Mouse (Mus musculus): ENCODE data around the gene BC051142. TPM values are rescaled to one million over a fixed set of nuclear protein-coding genes. Genes with fewer than 3 reads are reported as not detected.

BC051142 gene
- polyA plus RNA-seq, 1 experiment from 2014 or later, result 0.81 TPM

DNA sequence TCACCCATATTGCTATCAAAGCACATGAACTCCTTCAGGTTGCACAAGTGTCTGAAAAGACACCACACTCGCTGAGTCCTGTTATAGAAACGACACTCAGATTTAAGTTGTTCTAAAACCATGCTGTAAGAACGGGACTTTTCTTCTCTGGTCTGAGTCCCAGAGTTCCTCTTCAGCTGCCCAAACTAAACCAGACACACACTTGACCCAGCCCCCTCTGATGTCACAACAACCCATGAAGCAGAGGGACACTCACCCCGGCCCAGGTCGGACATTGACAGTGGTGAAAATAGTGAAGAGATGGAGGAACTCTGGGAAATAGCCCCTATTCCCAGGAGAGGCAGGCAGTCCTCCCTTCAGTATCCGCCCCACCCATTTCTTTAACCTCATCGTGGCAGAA lies 7.1 kb upstream of the BC051142 start:
- Histone ChIP-seq H3K9me3 (ENCODE audit: control insufficient read depth, low read length) (no peaks in the 10 kb centered on the region), H3K27me3 (replicated peaks; ENCODE audit: control insufficient read depth, insufficient read depth, low read length) (no peaks in the 10 kb centered on the region), H3K4me3 (ENCODE audit: low read length) (no peak overlapping the region), H3K27ac (ENCODE audit: low read length) (no peak overlapping the region), H3K4me1 (ENCODE audit: control insufficient read depth, insufficient read depth, low read length) (no peaks in the 10 kb centered on the region), H3K4me2 (ENCODE audit: low read depth, low read length) (no peak overlapping the region), H3K36me3 (ENCODE audit: control insufficient read depth, insufficient read depth, low read length) (no peaks in the 10 kb centered on the region), H3K9ac (ENCODE audit: low read depth, low read length) (no peak overlapping the region)
- 66% methylated on average over 7 of the region's 7 CpGs for WGBS
- ATAC-seq, result no peak

DNA sequence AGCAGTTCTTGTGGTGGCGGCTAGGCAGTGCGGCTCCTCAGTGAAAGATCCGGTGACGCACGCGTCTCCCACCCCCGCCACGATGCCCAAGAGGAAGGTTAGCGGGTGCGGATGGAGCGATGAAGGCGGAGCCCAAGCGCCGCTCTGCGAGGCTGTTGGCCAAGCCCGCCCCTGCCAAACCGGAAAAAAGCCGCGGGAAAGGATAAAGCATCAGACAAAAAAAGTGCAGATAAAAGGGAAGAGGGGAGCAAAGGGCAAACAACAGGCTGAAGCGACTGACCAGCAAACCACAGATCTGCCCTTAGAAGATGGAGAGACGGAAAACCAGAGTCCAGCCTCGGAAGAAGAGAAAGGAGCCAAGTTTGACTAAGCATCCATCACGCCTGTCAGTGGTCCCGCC lies 6.3 kb upstream of the BC051142 start:
- Histone ChIP-seq H3K4me2 (ENCODE audit: low read depth, low read length) (peak overlapping the region; percentile 60), H3K4me1 (ENCODE audit: control insufficient read depth, insufficient read depth, low read length) (no peaks in the 10 kb centered on the region), H3K9ac (ENCODE audit: low read depth, low read length) (peak overlapping the region; percentile 53; the same call in 1 of the 2 replicates), H3K27ac (ENCODE audit: low read length) (no peak overlapping the region), H3K4me3 (ENCODE audit: low read length) (peak overlapping the region; percentile 40), H3K36me3 (ENCODE audit: control insufficient read depth, insufficient read depth, low read length) (no peaks in the 10 kb centered on the region), H3K27me3 (replicated peaks; ENCODE audit: control insufficient read depth, insufficient read depth, low read length) (no peaks in the 10 kb centered on the region), H3K9me3 (ENCODE audit: control insufficient read depth, low read length) (no peaks in the 10 kb centered on the region)
- 0 out of 2 replicates have a peak, but pooled peaks have one; percentile 31 for ATAC-seq
- 3% methylated on average over 24 of the region's 24 CpGs for WGBS

DNA sequence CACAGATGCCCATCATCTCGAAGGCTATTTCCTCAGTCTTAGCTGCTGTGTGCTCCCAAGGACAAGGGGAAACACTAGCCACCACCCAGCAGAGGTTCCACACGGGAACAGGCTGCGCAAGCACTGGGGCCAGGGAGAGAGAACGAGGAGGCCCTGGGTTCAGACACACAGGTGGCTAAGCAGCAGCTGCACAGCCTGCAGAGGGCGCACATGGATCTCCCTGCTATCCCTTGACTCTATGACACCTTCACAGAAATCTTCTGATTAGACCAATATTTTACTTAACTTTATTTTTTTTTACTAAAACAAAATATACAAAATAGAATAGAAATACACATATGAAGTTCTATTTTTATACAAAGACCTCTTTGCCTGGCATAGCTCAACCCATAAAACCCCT lies 1.3 kb upstream of the BC051142 start:
- Histone ChIP-seq H3K4me2 (ENCODE audit: low read depth, low read length) (no peak overlapping the region), H3K4me1 (ENCODE audit: control insufficient read depth, insufficient read depth, low read length) (no peaks in the 10 kb centered on the region), H3K4me3 (ENCODE audit: low read length) (no peak overlapping the region), H3K36me3 (ENCODE audit: control insufficient read depth, insufficient read depth, low read length) (no peaks in the 10 kb centered on the region), H3K27me3 (replicated peaks; ENCODE audit: control insufficient read depth, insufficient read depth, low read length) (no peaks in the 10 kb centered on the region), H3K9me3 (ENCODE audit: control insufficient read depth, low read length) (no peaks in the 10 kb centered on the region), H3K27ac (ENCODE audit: low read length) (no peak overlapping the region), H3K9ac (ENCODE audit: low read depth, low read length) (no peak overlapping the region)
- WGBS, result 66% methylated on average over 5 of the region's 5 CpGs
- ATAC-seq, result no peak

DNA sequence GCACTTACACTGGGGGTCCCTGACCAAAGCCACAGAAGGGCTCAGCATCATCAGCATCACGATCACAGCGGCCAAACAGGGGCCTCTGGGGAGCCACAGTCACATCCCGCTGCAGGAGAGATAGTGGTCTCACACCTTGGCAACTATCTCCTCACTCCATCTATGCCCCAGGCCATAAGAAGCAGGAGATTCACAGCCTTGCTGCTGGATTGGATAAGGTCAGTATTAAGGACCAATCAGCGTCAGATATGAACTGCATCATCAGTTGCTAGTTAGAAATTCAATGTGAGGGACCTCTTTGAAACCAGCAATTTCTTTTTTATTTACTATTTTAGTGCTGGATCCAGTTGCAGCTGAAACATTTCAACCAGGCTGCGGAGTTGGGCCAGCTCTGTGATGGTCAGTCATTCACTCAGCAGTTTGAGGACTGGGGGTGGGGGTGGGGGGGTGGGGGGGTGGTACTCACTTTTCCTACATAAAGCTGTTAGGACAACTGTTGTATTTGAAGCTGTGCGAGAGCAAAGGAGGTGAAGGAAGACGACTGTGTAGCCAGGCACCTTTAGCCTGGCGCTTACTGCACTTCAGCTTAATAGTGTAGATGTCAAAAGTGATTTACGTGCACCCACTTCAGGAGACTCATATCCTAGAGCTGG lies 436 bp upstream of the BC051142 start:
- Histone ChIP-seq H3K9ac (ENCODE audit: low read depth, low read length) (no peak overlapping the region; the same call in 1 of the 2 replicates), H3K27ac (ENCODE audit: low read length) (no peak overlapping the region; the same call in 1 of the 2 replicates), H3K4me3 (ENCODE audit: low read length) (peak overlapping the region; percentile 62), H3K27me3 (replicated peaks; ENCODE audit: control insufficient read depth, insufficient read depth, low read length) (no peaks in the 10 kb centered on the region), H3K36me3 (ENCODE audit: control insufficient read depth, insufficient read depth, low read length) (no peaks in the 10 kb centered on the region), H3K9me3 (ENCODE audit: control insufficient read depth, low read length) (no peaks in the 10 kb centered on the region), H3K4me1 (ENCODE audit: control insufficient read depth, insufficient read depth, low read length) (no peaks in the 10 kb centered on the region), H3K4me2 (ENCODE audit: low read depth, low read length) (peak overlapping the region; percentile 84)
- peak; percentile 81 for ATAC-seq
- 21% methylated on average over 9 of the region's 9 CpGs for WGBS

DNA sequence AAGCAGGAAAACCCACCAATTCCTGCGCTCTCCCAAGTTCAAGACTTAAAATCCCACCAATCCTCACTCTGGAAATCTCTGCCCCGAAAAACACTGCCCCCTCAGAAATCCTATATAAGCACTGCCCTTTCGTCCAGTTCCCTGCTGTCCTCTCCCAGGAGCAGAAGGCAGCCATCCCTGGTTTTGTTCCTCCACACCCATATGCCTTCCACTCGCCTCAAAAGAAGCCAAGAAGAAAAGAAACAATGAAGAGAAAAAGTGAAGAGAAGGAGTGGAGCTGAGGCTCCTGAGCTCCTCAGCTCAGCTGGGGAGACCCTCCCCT lies 735 bp downstream of the BC051142 start:
- Histone ChIP-seq H3K4me2 (ENCODE audit: low read depth, low read length) (peak overlapping the region; percentile 84), H3K4me1 (ENCODE audit: control insufficient read depth, insufficient read depth, low read length) (no peaks in the 10 kb centered on the region), H3K4me3 (ENCODE audit: low read length) (no peak overlapping the region), H3K9ac (ENCODE audit: low read depth, low read length) (no peak overlapping the region), H3K36me3 (ENCODE audit: control insufficient read depth, insufficient read depth, low read length) (no peaks in the 10 kb centered on the region), H3K27ac (ENCODE audit: low read length) (no peak overlapping the region), H3K9me3 (ENCODE audit: control insufficient read depth, low read length) (no peaks in the 10 kb centered on the region), H3K27me3 (replicated peaks; ENCODE audit: control insufficient read depth, insufficient read depth, low read length) (no peaks in the 10 kb centered on the region)
- ATAC-seq, result no peak
- WGBS, result 57% methylated on average over 4 of the region's 4 CpGs

DNA sequence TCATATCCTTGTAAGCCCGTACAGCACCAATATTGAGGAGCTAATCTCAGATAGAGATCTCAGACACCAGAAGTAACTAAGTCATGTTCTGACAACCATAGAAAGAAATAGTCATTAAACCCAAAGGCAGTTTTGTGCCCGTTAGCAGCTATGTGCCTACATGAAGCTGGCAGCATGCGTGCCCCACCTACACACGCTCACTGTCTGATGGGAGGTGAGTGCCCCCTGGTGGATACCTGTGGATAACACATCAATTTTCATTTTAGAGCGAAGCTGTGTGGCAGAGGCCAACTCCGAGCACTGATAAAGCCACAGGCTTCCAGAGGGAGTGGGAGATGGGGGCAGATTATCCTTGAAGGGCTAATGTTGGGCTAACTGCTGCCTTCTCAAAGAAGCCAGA lies 12.5 kb downstream of the BC051142 start:
- Histone ChIP-seq H3K27me3 (replicated peaks; ENCODE audit: control insufficient read depth, insufficient read depth, low read length) (no peaks in the 10 kb centered on the region), H3K4me2 (ENCODE audit: low read depth, low read length) (no peak overlapping the region), H3K4me3 (ENCODE audit: low read length) (no peak overlapping the region), H3K4me1 (ENCODE audit: control insufficient read depth, insufficient read depth, low read length) (no peaks in the 10 kb centered on the region), H3K9ac (ENCODE audit: low read depth, low read length) (no peak overlapping the region), H3K36me3 (ENCODE audit: control insufficient read depth, insufficient read depth, low read length) (no peaks in the 10 kb centered on the region), H3K27ac (ENCODE audit: low read length) (no peak overlapping the region), H3K9me3 (ENCODE audit: control insufficient read depth, low read length) (no peaks in the 10 kb centered on the region)
- 20% methylated on average over 6 of the region's 6 CpGs for WGBS
- no peak for ATAC-seq

DNA sequence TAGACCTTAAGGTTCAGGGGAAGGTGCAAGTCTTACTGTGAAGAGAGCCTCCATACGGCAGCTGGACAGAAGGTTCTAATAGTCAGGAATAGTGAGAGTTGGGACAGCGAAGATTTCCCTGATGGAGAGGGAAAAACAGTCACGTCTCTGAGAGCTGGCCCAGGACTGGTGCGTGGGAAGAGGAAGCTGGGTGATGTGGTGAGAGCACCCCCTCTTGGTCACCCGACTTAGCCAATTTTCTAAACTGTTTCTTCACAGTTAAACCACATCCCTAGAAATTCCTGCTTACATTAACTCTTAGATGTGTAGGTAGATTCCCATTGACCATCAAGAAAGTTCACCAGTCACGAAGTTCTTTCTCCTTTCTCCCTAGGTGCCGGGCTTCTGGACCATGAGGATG lies 21.4 kb downstream of the BC051142 start:
- Histone ChIP-seq H3K4me2 (ENCODE audit: low read depth, low read length) (no peak overlapping the region), H3K27ac (ENCODE audit: low read length) (no peak overlapping the region), H3K4me1 (ENCODE audit: control insufficient read depth, insufficient read depth, low read length) (no peaks in the 10 kb centered on the region), H3K27me3 (replicated peaks; ENCODE audit: control insufficient read depth, insufficient read depth, low read length) (no peaks in the 10 kb centered on the region), H3K4me3 (ENCODE audit: low read length) (no peak overlapping the region), H3K36me3 (ENCODE audit: control insufficient read depth, insufficient read depth, low read length) (no peaks in the 10 kb centered on the region), H3K9me3 (ENCODE audit: control insufficient read depth, low read length) (no peaks in the 10 kb centered on the region), H3K9ac (ENCODE audit: low read depth, low read length) (no peak overlapping the region)
- WGBS, result 71% methylated on average over 7 of the region's 7 CpGs
- ATAC-seq, result no peak

DNA sequence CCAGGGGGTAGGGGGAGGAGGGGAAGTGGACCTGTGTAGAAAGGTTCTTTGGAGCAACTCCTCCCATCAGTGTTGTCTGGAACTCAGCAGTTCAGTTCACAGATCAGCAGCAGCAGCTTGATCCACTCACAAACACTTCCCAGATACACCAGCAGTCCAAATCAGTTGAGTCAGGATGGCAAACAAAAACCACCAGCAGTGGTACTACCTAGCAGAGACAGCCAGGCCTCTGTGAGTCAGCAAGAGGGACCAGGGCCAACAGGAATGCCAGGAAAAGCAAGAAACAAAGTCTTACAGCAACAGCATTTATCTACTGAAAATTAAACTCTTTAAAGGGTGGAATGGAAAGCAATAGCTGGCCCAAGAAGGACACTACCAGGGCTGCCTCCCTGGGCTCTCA lies 29.0 kb downstream of the BC051142 start:
- Histone ChIP-seq H3K9me3 (ENCODE audit: control insufficient read depth, low read length) (no peaks in the 10 kb centered on the region), H3K4me1 (ENCODE audit: control insufficient read depth, insufficient read depth, low read length) (no peaks in the 10 kb centered on the region), H3K36me3 (ENCODE audit: control insufficient read depth, insufficient read depth, low read length) (no peaks in the 10 kb centered on the region), H3K27ac (ENCODE audit: low read length) (no peak overlapping the region), H3K4me2 (ENCODE audit: low read depth, low read length) (no peak overlapping the region), H3K9ac (ENCODE audit: low read depth, low read length) (no peak overlapping the region), H3K27me3 (replicated peaks; ENCODE audit: control insufficient read depth, insufficient read depth, low read length) (no peaks in the 10 kb centered on the region), H3K4me3 (ENCODE audit: low read length) (no peak overlapping the region)
- no peak for ATAC-seq

DNA sequence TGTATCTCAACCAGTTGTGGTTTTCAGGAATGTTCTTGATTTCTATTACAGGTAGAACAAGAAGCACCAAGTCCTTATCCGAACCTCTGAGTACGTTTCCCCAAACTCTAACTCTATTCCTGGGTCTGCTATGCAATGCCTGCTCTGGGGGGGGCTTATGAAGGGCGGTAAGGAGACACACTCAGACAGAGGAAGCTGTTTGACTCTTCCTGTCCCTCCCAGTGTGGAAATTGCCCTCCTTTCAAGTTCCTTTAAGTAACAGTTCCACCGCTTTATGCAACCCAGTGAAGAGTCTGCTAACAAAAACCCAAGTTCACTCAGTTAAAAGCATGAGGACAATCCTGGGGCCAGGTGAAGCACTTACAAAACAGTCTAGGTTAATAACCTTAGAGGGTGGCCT lies 38.5 kb downstream of the BC051142 start:
- H3K9ac ChIP-seq (ENCODE audit: low read depth, low read length), result no peak overlapping the region
- H3K4me2 ChIP-seq (ENCODE audit: low read depth, low read length), result no peak overlapping the region
- H3K27ac ChIP-seq (ENCODE audit: low read length), result no peak overlapping the region
- WGBS, result 63% methylated on average over 4 of the region's 4 CpGs
- no peaks in the 10 kb centered on the region for H3K27me3 ChIP-seq (replicated peaks; ENCODE audit: control insufficient read depth, insufficient read depth, low read length)
- H3K4me1 ChIP-seq (ENCODE audit: control insufficient read depth, insufficient read depth, low read length), result peaks cover under 1% of the 10 kb centered on the region; the same call in 1 of the 2 replicates
- ATAC-seq, result no peak
- 0 out of 2 replicates have a peak, but pooled peaks cover 3% of the 10 kb centered on the region for H3K9me3 ChIP-seq (ENCODE audit: control insufficient read depth, low read length)
- no peaks in the 10 kb centered on the region for H3K36me3 ChIP-seq (ENCODE audit: control insufficient read depth, insufficient read depth, low read length)
- H3K4me3 ChIP-seq (ENCODE audit: low read length), result no peak overlapping the region

DNA sequence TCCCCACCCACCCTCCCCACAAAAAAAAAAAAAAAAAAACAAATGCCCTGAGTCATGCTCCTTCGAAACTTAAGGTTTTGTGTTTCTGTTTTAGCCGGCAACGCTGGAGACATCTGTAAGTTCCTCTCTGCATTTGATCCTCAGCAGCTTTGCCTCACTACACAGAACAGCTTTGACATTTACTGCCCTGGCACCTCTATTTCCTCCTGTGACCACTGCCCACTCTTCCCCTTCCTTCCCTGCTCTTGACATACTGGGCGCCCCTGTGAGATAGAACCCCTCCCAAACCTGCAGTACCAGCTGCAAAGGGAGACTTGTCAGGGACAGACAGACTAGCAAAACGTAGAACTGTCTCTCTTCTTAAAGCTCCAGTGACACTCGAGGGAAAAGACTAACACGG lies 39.0 kb downstream of the BC051142 start:
- no peaks in the 10 kb centered on the region for H3K27me3 ChIP-seq (replicated peaks; ENCODE audit: control insufficient read depth, insufficient read depth, low read length)
- H3K4me3 ChIP-seq (ENCODE audit: low read length), result no peak overlapping the region
- WGBS, result 54% methylated on average over 7 of the region's 7 CpGs
- no peak for ATAC-seq
- H3K9ac ChIP-seq (ENCODE audit: low read depth, low read length), result no peak overlapping the region
- H3K27ac ChIP-seq (ENCODE audit: low read length), result no peak overlapping the region
- 0 out of 2 replicates have a peak, but pooled peaks cover 3% of the 10 kb centered on the region for H3K9me3 ChIP-seq (ENCODE audit: control insufficient read depth, low read length)
- H3K4me1 ChIP-seq (ENCODE audit: control insufficient read depth, insufficient read depth, low read length), result peaks cover 5% of the 10 kb centered on the region; the same call in 1 of the 2 replicates
- no peak overlapping the region for H3K4me2 ChIP-seq (ENCODE audit: low read depth, low read length)
- no peaks in the 10 kb centered on the region for H3K36me3 ChIP-seq (ENCODE audit: control insufficient read depth, insufficient read depth, low read length)
